Mouse (Mus musculus): ENCODE data around the gene Cxcr3. TPM values are rescaled to one million over a fixed set of nuclear protein-coding genes. Genes with fewer than 3 reads are reported as not detected.

Cxcr3 gene
- polyA plus RNA-seq, 1 experiment from 2014 or later, result 0.13 TPM

- no peaks in the 10 kb centered on the region for H3K9me3 ChIP-seq (ENCODE audit: control insufficient read depth, low read length)
- 78% methylated on average over 2 of the region's 2 CpGs for WGBS
- H3K27ac ChIP-seq (ENCODE audit: low read depth, low read length), result no peak overlapping the region
- no peaks in the 10 kb centered on the region for H3K36me3 ChIP-seq (ENCODE audit: control insufficient read depth, insufficient read depth, low read length)
- no peak overlapping the region for H3K4me3 ChIP-seq (ENCODE audit: low read depth, low read length)
- DNase-seq (ENCODE audit: low spot score) (no peak), ATAC-seq (ENCODE audit: insufficient read depth, low FRiP score, low TSS enrichment) (no peak)
- no peak overlapping the region for H3K4me2 ChIP-seq (ENCODE audit: low read depth)
- H3K4me1 ChIP-seq (ENCODE audit: control insufficient read depth, insufficient read depth, low read length), result no peaks in the 10 kb centered on the region
- H3K27me3 ChIP-seq (ENCODE audit: control insufficient read depth, insufficient read depth, low read length), result no peaks in the 10 kb centered on the region
- H3K9ac ChIP-seq (ENCODE audit: low read length), result no peak overlapping the region
Observed at GRCm38 (mm10) chrX:101741064-101741433, 7.0 kb upstream of the Cxcr3 start.

- no peaks in the 10 kb centered on the region for H3K27me3 ChIP-seq (ENCODE audit: control insufficient read depth, insufficient read depth, low read length)
- ATAC-seq (ENCODE audit: insufficient read depth, low FRiP score, low TSS enrichment), result no peak
- WGBS, result 49% methylated on average over 6 of the region's 6 CpGs
Observed at GRCm38 (mm10) chrX:101740335-101741063, 6.4 kb upstream of the Cxcr3 start.

GRCm38 (mm10) chrX:101737201-101737600 lies 3.1 kb upstream of the Cxcr3 start:
- Histone ChIP-seq H3K27ac (ENCODE audit: low read depth, low read length) (no peak overlapping the region), H3K4me1 (ENCODE audit: control insufficient read depth, insufficient read depth, low read length) (no peaks in the 10 kb centered on the region), H3K36me3 (ENCODE audit: control insufficient read depth, insufficient read depth, low read length) (no peaks in the 10 kb centered on the region), H3K9me3 (ENCODE audit: control insufficient read depth, low read length) (no peaks in the 10 kb centered on the region), H3K4me3 (ENCODE audit: low read depth, low read length) (no peak overlapping the region), H3K27me3 (ENCODE audit: control insufficient read depth, insufficient read depth, low read length) (no peaks in the 10 kb centered on the region), H3K4me2 (ENCODE audit: low read depth) (no peak overlapping the region), H3K9ac (ENCODE audit: low read length) (no peak overlapping the region)
- ATAC-seq (ENCODE audit: insufficient read depth, low FRiP score, low TSS enrichment) (no peak), DNase-seq (ENCODE audit: low spot score) (no peak)

More at GRCm38 (mm10) chrX:101740335-101741063, 6.4 kb upstream of the Cxcr3 start:
- Histone ChIP-seq H3K9me3 (ENCODE audit: control insufficient read depth, low read length) (no peaks in the 10 kb centered on the region), H3K4me3 (ENCODE audit: low read depth, low read length) (no peak overlapping the region), H3K27ac (ENCODE audit: low read depth, low read length) (no peak overlapping the region), H3K36me3 (ENCODE audit: control insufficient read depth, insufficient read depth, low read length) (no peaks in the 10 kb centered on the region), H3K4me2 (ENCODE audit: low read depth) (no peak overlapping the region), H3K9ac (ENCODE audit: low read length) (no peak overlapping the region), H3K4me1 (ENCODE audit: control insufficient read depth, insufficient read depth, low read length) (no peaks in the 10 kb centered on the region)
- peak; percentile 22 for DNase-seq (ENCODE audit: low spot score)

- Histone ChIP-seq H3K27ac (ENCODE audit: low read depth, low read length) (no peak overlapping the region), H3K9ac (ENCODE audit: low read length) (no peak overlapping the region), H3K4me2 (ENCODE audit: low read depth) (no peak overlapping the region), H3K36me3 (ENCODE audit: control insufficient read depth, insufficient read depth, low read length) (no peaks in the 10 kb centered on the region), H3K4me3 (ENCODE audit: low read depth, low read length) (no peak overlapping the region), H3K9me3 (ENCODE audit: control insufficient read depth, low read length) (no peaks in the 10 kb centered on the region), H3K27me3 (ENCODE audit: control insufficient read depth, insufficient read depth, low read length) (no peaks in the 10 kb centered on the region), H3K4me1 (ENCODE audit: control insufficient read depth, insufficient read depth, low read length) (no peaks in the 10 kb centered on the region)
- ATAC-seq (ENCODE audit: insufficient read depth, low FRiP score, low TSS enrichment), result no peak
- WGBS, result 54% methylated on average over 5 of the region's 5 CpGs
- no peak for DNase-seq (ENCODE audit: low spot score)
Observed at GRCm38 (mm10) chrX:101734981-101735380, 912 bp upstream of the Cxcr3 start.

- Histone ChIP-seq H3K9ac (ENCODE audit: low read length) (no peak overlapping the region), H3K9me3 (ENCODE audit: control insufficient read depth, low read length) (no peaks in the 10 kb centered on the region), H3K4me1 (ENCODE audit: control insufficient read depth, insufficient read depth, low read length) (no peaks in the 10 kb centered on the region), H3K27ac (ENCODE audit: low read depth, low read length) (no peak overlapping the region), H3K4me3 (ENCODE audit: low read depth, low read length) (no peak overlapping the region), H3K27me3 (ENCODE audit: control insufficient read depth, insufficient read depth, low read length) (no peaks in the 10 kb centered on the region), H3K4me2 (ENCODE audit: low read depth) (no peak overlapping the region), H3K36me3 (ENCODE audit: control insufficient read depth, insufficient read depth, low read length) (no peaks in the 10 kb centered on the region)
- WGBS, result 94% methylated on average over 3 of the region's 3 CpGs
- ATAC-seq (ENCODE audit: insufficient read depth, low FRiP score, low TSS enrichment) (no peak), DNase-seq (ENCODE audit: low spot score) (no peak)
Observed at GRCm38 (mm10) chrX:101733288-101733687, 781 bp downstream of the Cxcr3 start.

DNA sequence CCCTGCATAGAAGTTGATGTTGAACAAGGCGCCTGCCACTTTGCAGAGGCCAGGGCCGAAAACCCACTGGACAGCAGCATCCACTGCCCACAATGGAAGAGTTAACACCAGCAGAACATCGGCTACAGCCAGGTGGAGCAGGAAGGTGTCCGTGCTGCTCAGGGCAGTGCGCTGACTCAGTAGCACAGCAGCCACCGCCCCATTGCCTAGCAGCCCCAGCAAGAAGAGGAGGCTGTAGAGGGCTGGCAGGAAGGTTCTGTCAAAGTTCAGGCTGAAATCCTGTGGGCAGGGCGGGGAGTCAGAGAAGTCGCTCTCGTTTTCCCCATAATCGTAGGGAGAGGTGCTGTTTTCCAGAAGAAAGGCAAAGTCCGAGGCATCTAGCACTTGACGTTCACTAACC lies 1.4 kb downstream of the Cxcr3 start:
- Histone ChIP-seq H3K4me2 (ENCODE audit: low read depth) (no peak overlapping the region), H3K27me3 (ENCODE audit: control insufficient read depth, insufficient read depth, low read length) (no peaks in the 10 kb centered on the region), H3K4me3 (ENCODE audit: low read depth, low read length) (no peak overlapping the region), H3K4me1 (ENCODE audit: control insufficient read depth, insufficient read depth, low read length) (no peaks in the 10 kb centered on the region), H3K27ac (ENCODE audit: low read depth, low read length) (no peak overlapping the region), H3K9ac (ENCODE audit: low read length) (no peak overlapping the region), H3K9me3 (ENCODE audit: control insufficient read depth, low read length) (no peaks in the 10 kb centered on the region), H3K36me3 (ENCODE audit: control insufficient read depth, insufficient read depth, low read length) (no peaks in the 10 kb centered on the region)
- ATAC-seq (ENCODE audit: insufficient read depth, low FRiP score, low TSS enrichment), result no peak
- no peak for DNase-seq (ENCODE audit: low spot score)
- WGBS, result 81% methylated on average over 12 of the region's 12 CpGs

- Histone ChIP-seq H3K4me1 (ENCODE audit: control insufficient read depth, insufficient read depth, low read length) (no peaks in the 10 kb centered on the region), H3K9me3 (ENCODE audit: control insufficient read depth, low read length) (no peaks in the 10 kb centered on the region), H3K4me2 (ENCODE audit: low read depth) (no peak overlapping the region), H3K4me3 (ENCODE audit: low read depth, low read length) (no peak overlapping the region), H3K27me3 (ENCODE audit: control insufficient read depth, insufficient read depth, low read length) (no peaks in the 10 kb centered on the region), H3K36me3 (ENCODE audit: control insufficient read depth, insufficient read depth, low read length) (no peaks in the 10 kb centered on the region), H3K9ac (ENCODE audit: low read length) (no peak overlapping the region), H3K27ac (ENCODE audit: low read depth, low read length) (no peak overlapping the region)
- no peak for ATAC-seq (ENCODE audit: insufficient read depth, low FRiP score, low TSS enrichment)
- no peak for DNase-seq (ENCODE audit: low spot score)
Observed at GRCm38 (mm10) chrX:101730010-101730409, 4.1 kb downstream of the Cxcr3 start.

- ATAC-seq (ENCODE audit: insufficient read depth, low FRiP score, low TSS enrichment), result no peak
- Histone ChIP-seq H3K4me1 (ENCODE audit: control insufficient read depth, insufficient read depth, low read length) (no peaks in the 10 kb centered on the region), H3K36me3 (ENCODE audit: control insufficient read depth, insufficient read depth, low read length) (no peaks in the 10 kb centered on the region), H3K4me2 (ENCODE audit: low read depth) (no peak overlapping the region), H3K27ac (ENCODE audit: low read depth, low read length) (no peak overlapping the region), H3K27me3 (ENCODE audit: control insufficient read depth, insufficient read depth, low read length) (no peaks in the 10 kb centered on the region), H3K9me3 (ENCODE audit: control insufficient read depth, low read length) (no peaks in the 10 kb centered on the region), H3K4me3 (ENCODE audit: low read depth, low read length) (no peak overlapping the region), H3K9ac (ENCODE audit: low read length) (no peak overlapping the region)
- WGBS, result 43% methylated on average over 1 of the region's 1 CpGs
- DNase-seq (ENCODE audit: low spot score), result no peak
Observed at GRCm38 (mm10) chrX:101720401-101720800, 13.7 kb downstream of the Cxcr3 start.

GRCm38 (mm10) chrX:101705111-101705510 lies 29.0 kb downstream of the Cxcr3 start:
- WGBS, result 85% methylated on average over 7 of the region's 7 CpGs
- H3K4me2 ChIP-seq (ENCODE audit: low read depth), result no peak overlapping the region
- no peak overlapping the region for H3K4me3 ChIP-seq (ENCODE audit: low read depth, low read length)
- no peak overlapping the region for H3K27ac ChIP-seq (ENCODE audit: low read depth, low read length)
- H3K9me3 ChIP-seq (ENCODE audit: control insufficient read depth, low read length), result no peaks in the 10 kb centered on the region
- no peaks in the 10 kb centered on the region for H3K27me3 ChIP-seq (ENCODE audit: control insufficient read depth, insufficient read depth, low read length)
- no peak overlapping the region for H3K9ac ChIP-seq (ENCODE audit: low read length)
- no peak for ATAC-seq (ENCODE audit: insufficient read depth, low FRiP score, low TSS enrichment)
- DNase-seq (ENCODE audit: low spot score), result no peak
- H3K36me3 ChIP-seq (ENCODE audit: control insufficient read depth, insufficient read depth, low read length), result no peaks in the 10 kb centered on the region
- H3K4me1 ChIP-seq (ENCODE audit: control insufficient read depth, insufficient read depth, low read length), result no peaks in the 10 kb centered on the region
